Mouse (Mus musculus) CH12.LX (cell line): ENCODE measurements around the gene Itpr2. TPM values are rescaled to one million over a fixed set of nuclear protein-coding genes. Genes with fewer than 3 reads are reported as not detected.

Source experiments
- DNase-seq: peaks from one replicate; pipeline ENCODE4 v3.0.0-alpha.2; 2013; ENCODE audit errors: extremely low read depth
- H3K27ac ChIP-seq: 2 replicates; pipeline ENCODE4 v1.5.1; 2012; ENCODE audit warnings: low read depth, mild to moderate bottlenecking, control low read depth, moderate library complexity; ENCODE audit not compliant: insufficient read depth
- H3K27me3 ChIP-seq: replicated peaks from 2 replicates; pipeline ENCODE3; 2012; ENCODE audit warnings: inconsistent platforms
- H3K36me3 ChIP-seq, 2 experiments: replicated peaks in 1 of 2; 2 replicates each; pipeline versions ENCODE3 to v1.6.1; 2012; ENCODE audit warnings: inconsistent platforms in 1 of 2, low read length in 1 of 2, mild to moderate bottlenecking in 1 of 2, mixed read lengths in 1 of 2, moderate library complexity in 1 of 2; ENCODE audit not compliant: control insufficient read depth in 1 of 2, insufficient read depth in 1 of 2
- H3K4me1 ChIP-seq, 2 experiments: 2 replicates each; pipeline ENCODE4 v1.6.1; 2012; ENCODE audit warnings: inconsistent platforms in 1 of 2, moderate library complexity in 1 of 2; ENCODE audit not compliant: insufficient read depth in 2 of 2, control insufficient read depth in 1 of 2
- H3K4me2 ChIP-seq: 2 replicates; pipeline ENCODE4 v1.6.1; 2012; ENCODE audit warnings: low read depth, mild to moderate bottlenecking, control low read depth; ENCODE audit not compliant: poor library complexity, insufficient read depth, severe bottlenecking
- H3K4me3 ChIP-seq, 3 experiments: fragments of 150-350 bp in 1 of 3; sonication (generic) in 1 of 3; replicated peaks in 1 of 3; 2 replicates each; pipeline versions ENCODE3 to v1.5.1; 2011 to 2012; ENCODE audit warnings: low read depth in 2 of 3, low read length in 2 of 3, mild to moderate bottlenecking in 2 of 3, moderate library complexity in 2 of 3, control low read depth in 1 of 3, improper control_type of control experiment in 1 of 3, inconsistent platforms in 1 of 3, mixed read lengths in 1 of 3; ENCODE audit not compliant: poor library complexity in 1 of 3
- H3K79me2 ChIP-seq: replicated peaks from 2 replicates; pipeline ENCODE4 v1.6.1; 2012; ENCODE audit warnings: mild to moderate bottlenecking, moderate library complexity; ENCODE audit not compliant: control insufficient read depth, poor library complexity, insufficient read depth, severe bottlenecking; ENCODE audit errors: extremely low read depth
- H3K9ac ChIP-seq: 2 replicates; pipeline ENCODE4 v1.6.1; 2012; ENCODE audit warnings: low read depth, mild to moderate bottlenecking, control low read depth, moderate library complexity; ENCODE audit not compliant: insufficient read depth
- H3K9me3 ChIP-seq: replicated peaks from 2 replicates; pipeline ENCODE3; 2012; ENCODE audit warnings: low read length, inconsistent platforms, mixed read lengths
- CTCF ChIP-seq, 2 experiments: IDR thresholded peaks in 1 of 2; conservative IDR thresholded peaks in 1 of 2; 2 replicates each; pipeline ENCODE4 v1.5.1; 2011 to 2012; ENCODE audit warnings: low read depth in 2 of 2, low read length in 2 of 2, improper control_type of control experiment in 1 of 2, inconsistent platforms in 1 of 2, mild to moderate bottlenecking in 1 of 2, moderate library complexity in 1 of 2
- E2F4 ChIP-seq: IDR thresholded peaks from 2 replicates; pipeline ENCODE4 v1.6.1; 2011; ENCODE audit warnings: low read depth, low read length, improper control_type of control experiment; ENCODE audit not compliant: insufficient replicate concordance
- ETS1 ChIP-seq: conservative IDR thresholded peaks from 2 replicates; pipeline ENCODE4 v1.6.1; 2012; ENCODE audit warnings: low read depth, mild to moderate bottlenecking, inconsistent platforms, low read length, improper control_type of control experiment, moderate library complexity
- GABPA ChIP-seq: IDR thresholded peaks from 2 replicates; pipeline ENCODE4 v1.6.1; 2012; ENCODE audit warnings: low read depth, low read length, improper control_type of control experiment, inconsistent platforms; ENCODE audit not compliant: insufficient replicate concordance
- HCFC1 ChIP-seq: IDR thresholded peaks from 2 replicates; pipeline ENCODE4 v1.6.1; 2012; ENCODE audit warnings: low read depth, mild to moderate bottlenecking, inconsistent platforms, low read length, improper control_type of control experiment
- JUN ChIP-seq: IDR thresholded peaks from 2 replicates; pipeline ENCODE4 v1.6.1; 2011; ENCODE audit warnings: low read depth, mild to moderate bottlenecking, low read length, improper control_type of control experiment, moderate library complexity; ENCODE audit not compliant: insufficient read depth
- MAX ChIP-seq: IDR thresholded peaks from 2 replicates; pipeline ENCODE4 v1.6.1; 2011; ENCODE audit warnings: low read length, improper control_type of control experiment
- MXI1 ChIP-seq: IDR thresholded peaks from 2 replicates; pipeline ENCODE4 v1.6.1; 2011; ENCODE audit warnings: mild to moderate bottlenecking, low read depth, low read length, improper control_type of control experiment
- NELFE ChIP-seq: IDR thresholded peaks from 2 replicates; pipeline ENCODE4 v1.6.1; 2011; ENCODE audit warnings: low read depth, low read length, improper control_type of control experiment
- RAD21 ChIP-seq: IDR thresholded peaks from 2 replicates; pipeline ENCODE4 v1.6.1; 2011; ENCODE audit warnings: low read depth, mild to moderate bottlenecking, low read length, improper control_type of control experiment, moderate library complexity
- SIN3A ChIP-seq: IDR thresholded peaks from 2 replicates; pipeline ENCODE4 v1.6.1; 2012; ENCODE audit warnings: low read length, improper control_type of control experiment, inconsistent platforms
- SMC3 ChIP-seq: IDR thresholded peaks from 2 replicates; pipeline ENCODE4 v1.6.1; 2011; ENCODE audit warnings: low read depth, low read length, improper control_type of control experiment
- TBP ChIP-seq: conservative IDR thresholded peaks from 2 replicates; pipeline ENCODE4 v1.6.1; 2011; ENCODE audit warnings: low read depth, low read length, improper control_type of control experiment
- TCF12 ChIP-seq: IDR thresholded peaks from 2 replicates; pipeline ENCODE4 v1.6.1; 2014; ENCODE audit warnings: low read depth, mild to moderate bottlenecking, inconsistent platforms, low read length, improper control_type of control experiment
- USF2 ChIP-seq: conservative IDR thresholded peaks from 2 replicates; pipeline ENCODE4 v1.6.1; 2011; ENCODE audit warnings: low read depth, low read length, improper control_type of control experiment
- dilution Hi-C: fragments of 300-500 bp; cut with MboI; formaldehyde crosslinking; loops from 2 replicates; pipeline ENCODE4 v1.14.3; 2020; ENCODE audit warnings: low sequenced_read_pairs; ENCODE audit not compliant: extremely low pct_unique_long_range_greater_than_20kb, extremely low pct_ligation_motif_present
- in situ Hi-C: fragments of 300-500 bp; cut with MboI; formaldehyde crosslinking; loops from 3 replicates; pipeline ENCODE4 v1.14.3; 2019; ENCODE audit warnings: low sequenced_read_pairs, low pct_ligation_motif_present, low pct_unique_long_range_greater_than_20kb, mixed read lengths
- polyA plus RNA-seq: library from polyadenylated mRNA; unstranded; fragments of >175 nt; gene quantifications from 2 replicates; pipeline ENCODE4 v1.2.1, GENCODE M21; 2012; ENCODE audit warnings: low read depth; ENCODE audit not compliant: insufficient read length
- total RNA-seq, 2 experiments: library from RNA; depleted of rRNA; stranded (reverse); fragments of 300-350 nt in 1 of 2; fragments of >200 nt in 1 of 2; gene quantifications; 2 replicates each; pipeline ENCODE4 v1.2.3; 2012 to 2014

Itpr2 gene
- total and polyA plus RNA-seq, 3 experiments: 3.5 to 8.9 (median 4.4) TPM

- H3K9me3 ChIP-seq: no peaks in the 10 kb centered on the region
- H3K36me3 ChIP-seq: no peaks in the 10 kb centered on the region
- no peak overlapping the region for H3K4me2 ChIP-seq
- no peak overlapping the region for H3K9ac ChIP-seq
- H3K27me3 ChIP-seq: no peaks in the 10 kb centered on the region
- TF ChIP-seq E2F4 (no peak), MXI1 (no peak), HCFC1 (no peak), JUN (no peak), CTCF (conservative IDR thresholded peaks at IDR 0.05 in 1 of 2, IDR thresholded peaks at IDR 0.05 in 1 of 2; ENCODE audit: low read depth in 2 of 2, low read length in 2 of 2) (no peak), GABPA (no peak), SIN3A (no peak), ETS1 (no peak), USF2 (no peak), TBP (no peak)
- dilution Hi-C loops (no loop called here), in situ Hi-C loops (no loop called here)
- no peak for DNase-seq
- no peaks in the 10 kb centered on the region for H3K79me2 ChIP-seq
- H3K4me1 ChIP-seq: peaks cover 3 to 8% of the 10 kb centered on the region in 2 experiments
- H3K27ac ChIP-seq: no peak overlapping the region
- no peak overlapping the region for H3K4me3 ChIP-seq
Measured at GRCm38 (mm10) chr6:146431777-146432176, 70.2 kb downstream of the Itpr2 start.

GRCm38 (mm10) chr6:146429694-146430380 lies 72.2 kb downstream of the Itpr2 start:
- Histone ChIP-seq H3K79me2 (no peaks in the 10 kb centered on the region), H3K36me3 (peaks cover 0 to 4% of the 10 kb centered on the region in 2 experiments), H3K27me3 (no peaks in the 10 kb centered on the region), H3K4me1 (peaks cover 3 to 8% of the 10 kb centered on the region in 2 experiments), H3K9me3 (no peaks in the 10 kb centered on the region), H3K4me3 (no peak overlapping the region), H3K4me2 (no peak overlapping the region), H3K27ac (no peak overlapping the region), H3K9ac (no peak overlapping the region)
- dilution Hi-C loops (no loop called here), in situ Hi-C loops (no loop called here)
- DNase-seq: peak; percentile 50
- TF ChIP-seq TCF12 (no peak), MAX (no peak), CTCF (conservative IDR thresholded peaks at IDR 0.05 in 1 of 2, IDR thresholded peaks at IDR 0.05 in 1 of 2; ENCODE audit: low read depth in 2 of 2, low read length in 2 of 2) (peak; percentile 73), NELFE (0 out of 2 replicates have a peak, but pooled peaks have one; percentile 5), SMC3 (peak; percentile 52), RAD21 (peak; percentile 15; the same call in 1 of the 2 replicates)
